Mouse (Mus musculus): ENCODE measurements at regions not wholly inside any gene's neighbourhood (a gene's known extent, or its start where the extent isn't known, plus 50 kb on each side); places are given as distances from the start of the nearest gene placed in this dataset.
A peak's percentile ranks its signal among the peaks of the same experiment; 100 is the strongest.

DNA sequence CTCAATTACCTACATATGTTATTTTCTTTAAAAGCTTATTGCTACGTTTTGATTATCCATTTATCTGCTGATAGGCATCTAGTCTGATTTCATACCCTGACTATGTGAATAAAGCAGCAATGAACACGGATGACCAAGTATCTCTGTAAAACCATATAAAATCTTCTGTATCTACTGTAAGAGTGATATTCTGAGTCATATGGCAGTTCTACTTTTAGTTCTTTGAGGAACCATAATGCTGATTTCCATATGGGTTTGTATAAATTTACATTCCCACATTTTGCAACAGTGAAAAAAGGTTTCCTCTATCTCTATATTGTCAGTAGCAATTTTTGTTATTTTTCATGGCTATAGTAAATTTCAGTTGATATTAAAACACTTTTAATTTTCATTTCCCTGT, 280.6 kb downstream of the Fsip2 start:
- DNase-seq (ENCODE audit: low read depth, low spot score) = no peak

DNA sequence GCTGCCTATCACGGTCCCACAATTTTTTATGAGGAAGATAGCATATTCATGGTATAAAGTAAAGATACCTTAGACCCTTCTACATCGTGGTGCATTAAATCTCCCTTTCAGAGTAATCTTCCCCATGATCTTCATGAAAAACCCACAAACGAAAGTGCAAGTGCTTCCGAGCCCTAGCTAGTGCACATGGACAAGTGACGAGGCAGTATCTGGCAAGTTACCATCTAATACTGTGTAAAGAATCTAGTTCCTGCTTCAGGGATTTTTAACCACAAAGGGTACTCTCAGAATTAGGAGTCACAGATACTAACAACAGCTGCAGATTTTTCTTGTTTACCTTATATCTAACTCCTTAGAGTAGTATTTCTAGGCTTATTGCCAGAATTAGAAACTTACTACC, 282.8 kb downstream of the Fsip2 start:
- DNase-seq (ENCODE audit: low read depth, low spot score) = no peak

DNA sequence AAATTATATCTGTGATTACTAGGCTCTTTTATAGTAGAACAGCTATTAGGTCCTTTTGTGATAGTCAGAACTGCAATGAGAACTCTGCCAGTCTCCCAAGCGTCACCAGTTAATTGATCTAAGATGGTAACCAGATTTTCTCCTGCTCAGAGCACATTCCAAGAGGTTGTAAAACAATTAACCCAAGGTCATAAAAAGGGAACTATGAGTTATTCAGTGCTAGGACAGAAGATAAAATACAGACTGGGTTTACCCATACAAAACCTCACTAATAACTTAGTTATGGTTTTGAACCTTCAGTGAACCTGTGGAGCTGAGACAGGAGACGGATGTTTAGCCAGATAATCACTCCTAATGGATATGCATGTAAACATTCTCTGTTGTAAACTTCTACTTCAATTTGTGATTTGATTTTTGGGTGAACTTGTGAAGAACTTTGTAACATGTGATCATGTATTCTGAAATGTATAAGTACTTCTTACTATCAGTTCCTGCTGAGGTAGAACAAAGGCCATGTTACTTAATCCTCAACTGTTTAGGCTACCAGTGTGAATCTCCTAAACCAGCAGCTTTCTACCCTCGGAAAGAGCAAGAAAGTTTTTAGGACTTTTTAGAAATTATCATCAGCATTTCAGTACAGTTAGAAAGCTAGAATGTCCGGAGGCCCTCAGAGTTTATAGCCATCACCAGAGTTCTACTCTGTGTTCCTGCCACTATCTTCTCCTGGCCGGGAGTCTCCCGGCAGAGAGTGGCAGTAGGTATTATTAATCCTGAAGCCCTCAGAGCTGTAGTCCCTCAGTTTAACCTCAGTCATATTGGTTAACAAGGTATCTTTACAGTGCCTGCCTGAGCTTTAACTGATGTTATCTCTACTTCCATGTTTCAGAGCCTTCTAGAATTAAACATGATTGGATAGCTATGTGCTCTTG, 308.0 kb downstream of the Fsip2 start:
- DNase-seq (ENCODE audit: low read depth, low spot score) = no peak

DNA sequence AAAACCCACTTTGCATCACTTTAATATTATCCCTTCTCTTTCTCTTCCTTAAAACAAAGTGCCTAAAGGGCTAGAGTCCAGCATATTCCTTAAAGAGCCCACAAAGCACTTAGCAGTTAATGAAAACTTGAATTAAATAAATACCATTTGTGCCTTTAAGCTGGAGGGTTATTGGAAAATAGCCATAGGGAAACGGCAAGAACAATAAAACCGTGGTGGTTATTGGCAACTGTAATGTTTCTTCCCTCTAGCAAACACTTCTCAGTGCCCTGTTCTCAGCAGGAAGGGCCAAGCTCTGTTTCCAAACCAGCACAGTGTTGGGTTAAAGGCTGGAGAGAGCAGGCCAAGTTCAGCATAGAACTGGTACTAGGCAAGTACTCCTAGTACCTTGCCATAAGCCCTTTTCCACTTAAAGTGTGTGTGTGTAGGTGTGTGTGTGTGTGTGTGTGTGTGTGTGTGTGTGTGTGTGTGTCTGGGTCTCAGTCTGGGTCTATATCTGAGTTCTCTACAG, 313.4 kb downstream of the Fsip2 start:
- no peak for DNase-seq (ENCODE audit: low read depth, low spot score)

DNA sequence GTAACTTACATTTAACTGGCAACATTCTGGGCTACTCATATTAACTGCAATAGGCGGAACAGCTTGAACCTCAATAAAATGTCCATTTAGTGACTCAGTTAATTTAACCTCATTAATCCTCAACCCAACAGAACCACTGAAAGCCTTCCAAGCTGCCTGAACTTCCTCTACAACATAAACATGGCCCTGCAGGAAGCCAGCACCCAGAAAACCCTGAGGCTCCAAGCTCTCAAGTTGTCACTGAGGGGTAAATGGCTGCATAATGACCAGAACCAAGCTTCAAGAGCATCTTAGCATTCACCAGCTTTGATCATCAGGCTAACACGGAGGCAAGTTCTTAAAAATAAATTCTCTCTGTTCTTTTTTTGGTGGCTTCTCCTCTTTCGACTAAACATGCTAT, 315.2 kb downstream of the Fsip2 start:
- no peak for DNase-seq (ENCODE audit: low read depth, low spot score)

DNA sequence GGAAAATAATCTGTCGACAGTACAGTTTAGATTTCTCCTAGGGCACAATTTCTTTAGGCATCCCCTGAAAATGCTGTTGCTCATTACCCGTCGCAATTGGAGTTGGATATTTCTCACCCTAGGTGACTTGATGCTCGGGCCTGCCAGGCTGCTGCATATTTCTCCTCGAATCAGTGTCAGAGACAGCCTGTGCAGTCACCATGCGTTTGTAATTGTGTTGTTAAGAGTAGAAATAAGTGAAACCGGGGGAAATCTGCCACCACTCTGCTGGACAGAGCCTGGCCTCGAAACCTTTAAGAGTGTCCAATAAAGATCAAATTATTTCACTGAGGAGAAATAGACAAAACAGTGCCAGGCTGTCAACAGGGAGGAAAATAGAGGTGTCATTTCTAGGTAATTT, 340.7 kb upstream of the Zc3h15 start:
- no peak for DNase-seq (ENCODE audit: low read depth, low spot score)

DNA sequence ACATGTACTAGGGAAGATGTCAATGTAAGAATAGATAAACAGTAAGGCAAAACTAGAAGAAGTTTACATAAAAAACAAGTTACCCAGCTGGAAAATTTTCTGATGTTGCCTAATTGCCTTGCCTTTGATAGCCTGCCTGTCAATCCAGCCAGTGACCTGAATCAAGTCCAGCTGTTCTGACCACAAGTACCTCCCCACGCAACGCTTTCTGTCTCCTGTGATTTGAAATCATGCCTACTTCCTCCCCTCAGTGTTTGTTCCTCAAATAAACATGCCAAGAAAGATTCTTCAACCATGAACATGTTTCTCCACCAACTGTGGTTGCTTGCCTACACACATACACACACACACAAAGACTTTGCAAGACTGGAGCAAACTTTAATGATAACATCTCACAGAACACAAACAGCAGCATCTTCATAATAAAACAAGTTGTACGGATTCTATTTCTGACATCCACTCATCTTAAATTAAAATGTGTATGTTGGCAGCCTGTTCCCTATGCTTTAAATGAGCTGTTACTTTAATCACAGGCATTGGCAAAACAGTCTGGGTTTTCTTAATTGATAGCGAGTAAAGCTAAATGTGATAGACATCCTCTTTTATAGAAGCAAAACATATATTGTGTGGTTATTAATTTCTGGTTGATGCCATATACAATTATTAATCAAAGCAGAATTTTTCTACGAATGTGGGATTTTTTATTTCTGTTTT, 312.0 kb upstream of the Zc3h15 start:
- DNase-seq (ENCODE audit: low read depth, low spot score) = peak; percentile 40

DNA sequence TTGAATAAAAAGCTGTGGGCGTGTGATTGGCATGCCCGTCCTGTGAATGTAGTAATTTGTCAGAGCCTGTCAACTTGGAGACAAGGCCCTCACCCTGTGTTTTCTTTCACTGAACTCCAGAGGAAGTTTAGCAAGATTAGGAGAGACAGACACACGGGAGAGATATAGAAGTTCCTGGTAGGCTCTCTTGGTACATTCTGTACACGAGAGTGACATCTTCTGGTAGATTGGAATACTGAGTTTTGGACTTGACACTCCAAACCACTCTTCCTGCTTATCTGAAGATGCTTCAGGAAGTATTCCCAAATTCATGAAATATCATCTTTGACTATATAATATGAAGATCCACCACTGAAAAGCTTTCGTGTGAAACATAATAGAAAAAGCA, 311.5 kb upstream of the Zc3h15 start:
- peak; percentile 34 for DNase-seq (ENCODE audit: low read depth, low spot score)

DNA sequence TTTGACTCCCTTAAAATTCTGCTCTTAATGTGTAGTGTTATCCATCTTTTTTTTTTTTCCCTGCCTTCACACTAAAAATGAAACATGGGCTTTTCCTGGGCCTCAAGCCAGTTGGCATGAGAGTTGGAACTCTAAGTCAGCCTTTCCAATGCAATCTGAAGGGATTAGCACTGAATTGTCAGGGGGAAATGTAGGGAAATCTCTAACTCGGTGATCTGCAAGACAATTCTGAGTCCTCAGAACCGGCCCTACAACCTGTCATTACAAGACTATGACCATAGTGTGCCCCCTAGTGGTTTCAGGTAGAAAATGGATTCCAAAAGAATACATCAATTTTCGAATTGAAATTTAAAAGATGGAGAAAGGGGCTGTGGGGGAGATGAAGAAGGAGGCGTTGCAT, 306.9 kb upstream of the Zc3h15 start:
- peak; percentile 35 for DNase-seq (ENCODE audit: low read depth, low spot score)

DNA sequence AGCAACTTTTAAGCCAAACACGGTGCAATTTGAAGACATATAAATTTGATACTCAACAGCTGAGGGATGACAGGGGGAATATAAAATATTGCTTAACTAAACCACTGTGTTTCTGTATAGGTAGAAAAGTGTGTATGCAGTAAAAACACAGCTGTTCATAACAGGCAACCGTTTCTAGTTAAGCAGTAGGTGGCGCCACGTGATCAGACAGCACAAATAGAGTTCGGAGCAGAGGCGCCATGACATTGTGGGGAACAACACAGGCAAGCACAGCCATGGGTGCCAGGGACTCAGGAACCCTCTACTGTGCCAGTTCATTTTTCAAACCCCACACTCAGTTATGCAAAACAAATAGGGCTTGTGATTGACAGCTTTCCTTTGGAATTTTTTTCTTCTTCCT, 304.1 kb upstream of the Zc3h15 start:
- peak; percentile 54 for DNase-seq (ENCODE audit: low read depth, low spot score)
